Mouse (Mus musculus) forebrain, embryonic 12.5 days (tissue): Measurements from ENCODE around the gene Tardbp. TPM values are rescaled to one million over a fixed set of nuclear protein-coding genes. Genes with fewer than 3 reads are reported as not detected.

Source experiments
- ATAC-seq: fragments of 200-750 bp; cut with Nextera tagmentation; 2 replicates; pipeline ENCODE4 v1.8.0; 2017; ENCODE audit warnings: moderate TSS enrichment; ENCODE audit not compliant: low FRiP score
- H3K27ac ChIP-seq: fragments of 300-500 bp; sonication (generic); 2 replicates; pipeline ENCODE4 v1.5.1; 2016; ENCODE audit warnings: mild to moderate bottlenecking
- H3K27me3 ChIP-seq: fragments of 300-500 bp; sonication (generic); 2 replicates; pipeline ENCODE4 v1.6.1; 2016; ENCODE audit warnings: mild to moderate bottlenecking
- H3K36me3 ChIP-seq: fragments of 300-500 bp; sonication (generic); replicated peaks from 2 replicates; pipeline ENCODE4 v1.6.1; 2016; ENCODE audit warnings: mild to moderate bottlenecking
- H3K4me1 ChIP-seq: fragments of 300-500 bp; sonication (generic); 2 replicates; pipeline ENCODE4 v1.6.1; 2016
- H3K4me2 ChIP-seq: fragments of 300-500 bp; sonication (generic); 2 replicates; pipeline ENCODE4 v1.6.1; 2016; ENCODE audit warnings: mild to moderate bottlenecking, moderate library complexity
- H3K4me3 ChIP-seq: fragments of 300-500 bp; sonication (generic); replicated peaks from 2 replicates; pipeline ENCODE4 v1.5.1; 2016; ENCODE audit warnings: mild to moderate bottlenecking
- H3K9ac ChIP-seq: fragments of 300-500 bp; sonication (generic); 2 replicates; pipeline ENCODE4 v1.6.1; 2016; ENCODE audit warnings: mild to moderate bottlenecking
- H3K9me3 ChIP-seq: fragments of 300-500 bp; sonication (generic); 2 replicates; pipeline ENCODE4 v1.6.1; 2016
- WGBS: fragments of 180-500 bp; shearing (Covaris S2); methylation state at CpG from one replicate; pipeline ENCODE4 v1.1.7; 2016; 5-methylcytosine and 5-hydroxymethylcytosine counted together
- polyA plus RNA-seq: library from polyadenylated mRNA; unstranded; fragments of >200 nt; fragmentation: Nextera tagmentation; extraction: Ambion mirVana; gene quantifications from 2 replicates; pipeline ENCODE4 v1.2.1, GENCODE M21; 2016

Gene Tardbp
- polyA plus RNA-seq, 1 experiment from 2014 or later: 447 TPM

- Histone ChIP-seq H3K4me2 (peak overlapping the region; percentile 94), H3K36me3 (peaks cover 39% of the 10 kb centered on the region), H3K4me3 (peak overlapping the region; percentile 88), H3K27me3 (no peaks in the 10 kb centered on the region), H3K9me3 (no peaks in the 10 kb centered on the region), H3K4me1 (peaks cover 32% of the 10 kb centered on the region), H3K9ac (peak overlapping the region; percentile 82), H3K27ac (peak overlapping the region; percentile 51; the same call in 1 of the 2 replicates)
- under 1% methylated on average over 53 of the region's 53 CpGs for WGBS
- ATAC-seq: no peak; the same call in 1 of the 2 replicates
Measured at GRCm38 (mm10) chr4:148591637-148592380, 35.0 kb downstream of the Tardbp start.

GRCm38 (mm10) chr4:148591171-148591630, 35.6 kb downstream of the Tardbp start, which contains the start of gene Srm:
TSS of gene Srm (plus strand) at chr4:148591503.
- Histone ChIP-seq H3K9ac (peak within 1 kb of the TSS; percentile 82), H3K4me2 (peak within 1 kb of the TSS; percentile 94), H3K9me3 (no peaks in the 10 kb centered on the region), H3K4me3 (peak within 1 kb of the TSS; percentile 88), H3K27ac (peak within 1 kb of the TSS; percentile 75), H3K27me3 (no peaks in the 10 kb centered on the region), H3K4me1 (peaks cover 30% of the 10 kb centered on the region), H3K36me3 (peaks cover 34% of the 10 kb centered on the region)
- peak; percentile 100 for ATAC-seq
- WGBS: 0% methylated on average over 45 of the region's 50 CpGs

GRCm38 (mm10) chr4:148590421-148591170, 36.2 kb downstream of the Tardbp start:
- peak; percentile 18; the same call in 1 of the 2 replicates for ATAC-seq
- 8% methylated on average over 18 of the region's 18 CpGs for WGBS
- Histone ChIP-seq H3K4me3 (peak overlapping the region; percentile 88), H3K27ac (peak overlapping the region; percentile 75), H3K9me3 (no peaks in the 10 kb centered on the region), H3K4me2 (peak overlapping the region; percentile 94), H3K9ac (peak overlapping the region; percentile 55), H3K36me3 (peaks cover 28% of the 10 kb centered on the region), H3K4me1 (peaks cover 27% of the 10 kb centered on the region), H3K27me3 (no peaks in the 10 kb centered on the region)

- 67% methylated on average over 8 of the region's 8 CpGs for WGBS
- H3K27me3 ChIP-seq: no peaks in the 10 kb centered on the region
- ATAC-seq: no peak
- no peaks in the 10 kb centered on the region for H3K9me3 ChIP-seq
- H3K9ac ChIP-seq: no peak overlapping the region
- H3K27ac ChIP-seq: no peak overlapping the region
- H3K4me2 ChIP-seq: no peak overlapping the region
- H3K4me1 ChIP-seq: peaks cover 22% of the 10 kb centered on the region
- H3K4me3 ChIP-seq: no peak overlapping the region
- H3K36me3 ChIP-seq: peaks cover 18% of the 10 kb centered on the region
Measured at GRCm38 (mm10) chr4:148589565-148589964, 37.3 kb downstream of the Tardbp start.

GRCm38 (mm10) chr4:148588793-148589192, 38.0 kb downstream of the Tardbp start:
- no peak overlapping the region for H3K27ac ChIP-seq
- no peak overlapping the region for H3K4me3 ChIP-seq
- H3K36me3 ChIP-seq: peaks cover 10% of the 10 kb centered on the region
- H3K27me3 ChIP-seq: no peaks in the 10 kb centered on the region
- H3K4me2 ChIP-seq: no peak overlapping the region
- WGBS: 85% methylated on average over 9 of the region's 9 CpGs
- H3K9ac ChIP-seq: no peak overlapping the region
- peaks cover 22% of the 10 kb centered on the region for H3K4me1 ChIP-seq
- H3K9me3 ChIP-seq: no peaks in the 10 kb centered on the region
- no peak for ATAC-seq

GRCm38 (mm10) chr4:148586648-148587047, 40.2 kb downstream of the Tardbp start:
- Histone ChIP-seq H3K9ac (no peak overlapping the region), H3K9me3 (no peaks in the 10 kb centered on the region), H3K4me1 (peaks cover 5% of the 10 kb centered on the region), H3K27me3 (no peaks in the 10 kb centered on the region), H3K27ac (no peak overlapping the region), H3K36me3 (peaks cover 17% of the 10 kb centered on the region), H3K4me3 (no peak overlapping the region), H3K4me2 (no peak overlapping the region)
- no peak for ATAC-seq
- WGBS: 88% methylated on average over 9 of the region's 9 CpGs

- no peaks in the 10 kb centered on the region for H3K27me3 ChIP-seq
- peaks cover 51% of the 10 kb centered on the region for H3K36me3 ChIP-seq
- H3K9ac ChIP-seq: no peak overlapping the region
- H3K4me3 ChIP-seq: no peak overlapping the region
- H3K4me2 ChIP-seq: no peak overlapping the region
- no peaks in the 10 kb centered on the region for H3K4me1 ChIP-seq
- WGBS: 93% methylated on average over 4 of the region's 4 CpGs
- no peak for ATAC-seq
- no peaks in the 10 kb centered on the region for H3K9me3 ChIP-seq
- no peak overlapping the region for H3K27ac ChIP-seq
Measured at GRCm38 (mm10) chr4:148583257-148583656, 43.6 kb downstream of the Tardbp start.

- no peak for ATAC-seq
- no peak overlapping the region for H3K4me2 ChIP-seq
- no peak overlapping the region for H3K27ac ChIP-seq
- H3K36me3 ChIP-seq: peaks cover 69% of the 10 kb centered on the region
- H3K4me1 ChIP-seq: no peaks in the 10 kb centered on the region
- H3K4me3 ChIP-seq: no peak overlapping the region
- no peaks in the 10 kb centered on the region for H3K9me3 ChIP-seq
- 94% methylated on average over 5 of the region's 5 CpGs for WGBS
- no peak overlapping the region for H3K9ac ChIP-seq
- H3K27me3 ChIP-seq: no peaks in the 10 kb centered on the region
Measured at GRCm38 (mm10) chr4:148581422-148581821, 45.4 kb downstream of the Tardbp start.

- ATAC-seq: no peak
- no peak overlapping the region for H3K4me3 ChIP-seq
- 93% methylated on average over 9 of the region's 9 CpGs for WGBS
- no peaks in the 10 kb centered on the region for H3K9me3 ChIP-seq
- no peaks in the 10 kb centered on the region for H3K27me3 ChIP-seq
- H3K27ac ChIP-seq: no peak overlapping the region
- H3K36me3 ChIP-seq: peaks cover 75% of the 10 kb centered on the region
- H3K4me2 ChIP-seq: no peak overlapping the region
- H3K4me1 ChIP-seq: no peaks in the 10 kb centered on the region
- H3K9ac ChIP-seq: no peak overlapping the region
Measured at GRCm38 (mm10) chr4:148580765-148581164, 46.1 kb downstream of the Tardbp start.

GRCm38 (mm10) chr4:148573222-148573621, 53.6 kb downstream of the Tardbp start:
- Histone ChIP-seq H3K4me3 (no peak overlapping the region), H3K27me3 (no peaks in the 10 kb centered on the region), H3K36me3 (peaks cover 98% of the 10 kb centered on the region), H3K9me3 (no peaks in the 10 kb centered on the region), H3K4me1 (no peaks in the 10 kb centered on the region), H3K4me2 (no peak overlapping the region), H3K9ac (no peak overlapping the region), H3K27ac (no peak overlapping the region)
- ATAC-seq: no peak
- WGBS: 92% methylated on average over 7 of the region's 7 CpGs

GRCm38 (mm10) chr4:148570693-148571295, 56.0 kb downstream of the Tardbp start:
- 95% methylated on average over 9 of the region's 9 CpGs for WGBS
- H3K36me3 ChIP-seq: peaks cover 99% of the 10 kb centered on the region

GRCm38 (mm10) chr4:148570138-148570537, 56.7 kb downstream of the Tardbp start:
- 90% methylated on average over 10 of the region's 10 CpGs for WGBS

More at GRCm38 (mm10) chr4:148570693-148571295, 56.0 kb downstream of the Tardbp start:
- Histone ChIP-seq H3K9me3 (no peaks in the 10 kb centered on the region), H3K4me1 (no peaks in the 10 kb centered on the region), H3K27me3 (no peaks in the 10 kb centered on the region), H3K4me3 (no peak overlapping the region), H3K9ac (no peak overlapping the region), H3K27ac (no peak overlapping the region), H3K4me2 (no peak overlapping the region)
- no peak for ATAC-seq

More at GRCm38 (mm10) chr4:148570138-148570537, 56.7 kb downstream of the Tardbp start:
- Histone ChIP-seq H3K4me2 (no peak overlapping the region), H3K4me1 (no peaks in the 10 kb centered on the region), H3K27me3 (no peaks in the 10 kb centered on the region), H3K36me3 (peaks cover 99% of the 10 kb centered on the region), H3K4me3 (no peak overlapping the region), H3K9ac (no peak overlapping the region), H3K27ac (no peak overlapping the region), H3K9me3 (no peaks in the 10 kb centered on the region)
- no peak for ATAC-seq
